Mouse (Mus musculus): ENCODE data around the gene Farp2. TPM values are rescaled to one million over a fixed set of nuclear protein-coding genes. Genes with fewer than 3 reads are reported as not detected.

Gene Farp2
- total and polyA plus RNA-seq, 2 experiments from 2014 or later, result 2.9 to 8.8 TPM

DNA sequence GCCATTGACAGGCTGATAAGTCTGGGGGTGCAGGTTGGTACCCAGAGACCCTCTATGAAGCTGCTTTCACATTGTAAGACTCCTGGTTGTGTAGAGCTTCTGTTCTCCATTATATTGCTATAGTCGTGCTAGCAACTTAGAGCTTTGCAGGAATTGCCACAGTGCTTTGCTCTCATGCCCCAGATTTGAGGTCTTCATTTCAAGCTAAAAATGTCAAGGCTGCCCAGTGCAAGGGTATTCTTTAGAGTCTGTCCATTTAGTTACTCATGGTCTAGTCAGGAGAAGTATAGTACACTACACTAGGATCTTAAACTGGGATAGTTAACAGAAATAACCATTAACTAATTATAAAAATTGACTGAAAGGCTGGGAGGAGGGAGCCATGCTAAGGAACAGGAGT is 35.4 kb downstream of the Farp2 start:
- no peak for ATAC-seq
- Histone ChIP-seq H3K36me3 (ENCODE audit: insufficient read depth, low read length) (no peaks in the 10 kb centered on the region), H3K4me1 (ENCODE audit: insufficient read depth, low read length) (no peaks in the 10 kb centered on the region), H3K27me3 (ENCODE audit: insufficient read depth, low read length) (no peaks in the 10 kb centered on the region), H3K9me3 (ENCODE audit: low read length) (no peaks in the 10 kb centered on the region), H3K9ac (replicated peaks; ENCODE audit: low read length) (no peak overlapping the region), H3K4me3 (ENCODE audit: low read length) (no peak overlapping the region), H3K4me2 (ENCODE audit: low read depth, low read length) (no peak overlapping the region), H3K27ac (no peak overlapping the region)
- no peak for DNase-seq (ENCODE audit: low spot score)
- no peak for TF ChIP-seq CTCF (IDR thresholded peaks at IDR 0.05; ENCODE audit: low read depth)
- 80% methylated on average over 1 of the region's 1 CpGs for WGBS

DNA sequence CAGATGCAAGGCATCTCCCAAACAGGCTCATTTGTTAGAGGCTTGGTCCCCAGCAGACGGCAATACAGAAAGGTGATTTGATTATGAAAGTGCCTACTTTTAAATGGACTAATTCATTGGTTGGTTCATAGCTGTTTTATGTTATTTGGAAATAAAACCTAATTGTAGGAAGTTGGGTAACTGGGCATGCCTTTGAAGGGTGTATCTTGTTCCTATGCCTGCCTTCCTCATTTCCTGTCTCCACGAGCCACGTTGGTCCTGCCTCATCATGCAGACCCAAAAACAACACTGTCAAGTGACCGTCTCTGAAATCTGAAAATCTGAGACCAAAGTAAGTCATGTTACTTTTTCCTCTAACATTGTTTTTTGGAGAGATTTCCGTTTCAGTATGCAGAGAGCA is 39.5 kb downstream of the Farp2 start:
- no peaks in the 10 kb centered on the region for H3K4me1 ChIP-seq (ENCODE audit: insufficient read depth, low read length)
- H3K36me3 ChIP-seq (ENCODE audit: insufficient read depth, low read length), result no peaks in the 10 kb centered on the region
- H3K27ac ChIP-seq, result no peak overlapping the region
- ATAC-seq, result no peak
- no peaks in the 10 kb centered on the region for H3K9me3 ChIP-seq (ENCODE audit: low read length)
- no peak for DNase-seq (ENCODE audit: low spot score)
- 83% methylated on average over 5 of the region's 5 CpGs for WGBS
- H3K27me3 ChIP-seq (ENCODE audit: insufficient read depth, low read length), result no peaks in the 10 kb centered on the region
- H3K4me2 ChIP-seq (ENCODE audit: low read depth, low read length), result no peak overlapping the region
- no peak for TF ChIP-seq CTCF (IDR thresholded peaks at IDR 0.05; ENCODE audit: low read depth)
- no peak overlapping the region for H3K4me3 ChIP-seq (ENCODE audit: low read length)
- no peak overlapping the region for H3K9ac ChIP-seq (replicated peaks; ENCODE audit: low read length)

GRCm38 (mm10) chr1:93563224-93563623 is 51.3 kb downstream of the Farp2 start:
- no peak overlapping the region for H3K4me3 ChIP-seq (ENCODE audit: low read length)
- no peak overlapping the region for H3K9ac ChIP-seq (replicated peaks; ENCODE audit: low read length)
- no peaks in the 10 kb centered on the region for H3K27me3 ChIP-seq (ENCODE audit: insufficient read depth, low read length)
- H3K4me1 ChIP-seq (ENCODE audit: insufficient read depth, low read length), result no peaks in the 10 kb centered on the region
- no peak for ATAC-seq
- no peak for TF ChIP-seq CTCF (IDR thresholded peaks at IDR 0.05; ENCODE audit: low read depth)
- H3K4me2 ChIP-seq (ENCODE audit: low read depth, low read length), result no peak overlapping the region
- 90% methylated on average over 7 of the region's 7 CpGs for WGBS
- H3K27ac ChIP-seq, result no peak overlapping the region
- H3K36me3 ChIP-seq (ENCODE audit: insufficient read depth, low read length), result 0 out of 2 replicates have a peak, but pooled peaks cover 5% of the 10 kb centered on the region
- H3K9me3 ChIP-seq (ENCODE audit: low read length), result no peaks in the 10 kb centered on the region
- no peak for DNase-seq (ENCODE audit: low spot score)

DNA sequence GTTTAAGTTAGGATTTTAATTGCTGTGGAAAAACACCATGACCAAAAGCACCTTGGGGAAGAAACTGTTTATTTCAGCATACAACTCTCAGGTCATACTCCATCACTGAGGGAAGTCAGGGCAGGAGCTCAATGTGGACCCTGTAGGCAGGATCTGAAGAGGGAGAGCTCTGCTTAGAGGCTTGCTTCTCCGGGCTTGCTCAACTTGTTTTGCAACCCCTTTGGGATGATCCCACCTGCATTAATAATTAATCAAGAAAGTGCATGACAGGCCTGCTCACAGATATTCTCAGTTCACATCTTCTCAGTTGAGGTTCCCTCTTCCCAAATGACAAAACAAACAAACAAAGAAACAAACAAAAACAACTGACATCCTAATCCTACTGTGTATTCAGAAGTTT is 51.8 kb downstream of the Farp2 start:
- Histone ChIP-seq H3K27me3 (ENCODE audit: insufficient read depth, low read length) (no peaks in the 10 kb centered on the region), H3K9me3 (ENCODE audit: low read length) (no peaks in the 10 kb centered on the region), H3K9ac (replicated peaks; ENCODE audit: low read length) (no peak overlapping the region), H3K27ac (no peak overlapping the region), H3K4me1 (ENCODE audit: insufficient read depth, low read length) (no peaks in the 10 kb centered on the region), H3K4me3 (ENCODE audit: low read length) (no peak overlapping the region), H3K4me2 (ENCODE audit: low read depth, low read length) (no peak overlapping the region), H3K36me3 (ENCODE audit: insufficient read depth, low read length) (0 out of 2 replicates have a peak, but pooled peaks cover 5% of the 10 kb centered on the region)
- no peak for ATAC-seq
- 69% methylated on average over 1 of the region's 1 CpGs for WGBS
- TF ChIP-seq CTCF (IDR thresholded peaks at IDR 0.05; ENCODE audit: low read depth), result no peak
- no peak for DNase-seq (ENCODE audit: low spot score)

- Histone ChIP-seq H3K4me2 (ENCODE audit: low read depth, low read length) (no peak overlapping the region), H3K9ac (replicated peaks; ENCODE audit: low read length) (no peak overlapping the region), H3K4me1 (ENCODE audit: insufficient read depth, low read length) (no peaks in the 10 kb centered on the region), H3K27ac (no peak overlapping the region), H3K27me3 (ENCODE audit: insufficient read depth, low read length) (no peaks in the 10 kb centered on the region), H3K36me3 (ENCODE audit: insufficient read depth, low read length) (0 out of 2 replicates have a peak, but pooled peaks cover 5% of the 10 kb centered on the region), H3K4me3 (ENCODE audit: low read length) (no peak overlapping the region), H3K9me3 (ENCODE audit: low read length) (no peaks in the 10 kb centered on the region)
- WGBS, result 88% methylated on average over 3 of the region's 3 CpGs
- no peak for TF ChIP-seq CTCF (IDR thresholded peaks at IDR 0.05; ENCODE audit: low read depth)
- ATAC-seq (no peak), DNase-seq (ENCODE audit: low spot score) (no peak)
Observed at GRCm38 (mm10) chr1:93564781-93565180, 52.9 kb downstream of the Farp2 start.

DNA sequence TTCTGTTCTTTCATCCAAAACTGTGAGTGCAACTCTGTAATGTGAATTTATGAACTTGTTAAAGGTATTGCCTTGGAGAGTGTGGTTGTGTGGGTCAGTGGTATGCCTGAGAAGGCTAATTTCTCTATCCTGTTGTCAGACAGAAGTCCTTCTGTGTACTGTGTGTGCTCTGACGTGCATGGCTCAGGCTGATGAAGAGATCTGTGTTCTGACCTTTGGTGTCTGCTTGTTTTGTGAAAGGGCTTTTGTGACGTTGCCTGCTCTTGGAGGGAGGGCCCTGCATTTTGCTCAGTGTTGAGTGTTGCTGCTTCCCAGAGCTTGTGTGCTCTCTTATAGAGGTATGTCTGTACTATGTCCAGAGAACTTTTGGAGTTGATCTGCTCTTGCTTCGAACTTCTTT is 55.1 kb downstream of the Farp2 start:
- Histone ChIP-seq H3K9me3 (ENCODE audit: low read length) (no peaks in the 10 kb centered on the region), H3K4me1 (ENCODE audit: insufficient read depth, low read length) (no peaks in the 10 kb centered on the region), H3K4me2 (ENCODE audit: low read depth, low read length) (no peak overlapping the region), H3K9ac (replicated peaks; ENCODE audit: low read length) (no peak overlapping the region), H3K27ac (no peak overlapping the region), H3K36me3 (ENCODE audit: insufficient read depth, low read length) (peaks cover 5% of the 10 kb centered on the region; the same call in 1 of the 2 replicates), H3K4me3 (ENCODE audit: low read length) (no peak overlapping the region), H3K27me3 (ENCODE audit: insufficient read depth, low read length) (no peaks in the 10 kb centered on the region)
- ATAC-seq (no peak), DNase-seq (ENCODE audit: low spot score) (no peak)
- WGBS, result 54% methylated on average over 3 of the region's 3 CpGs
- TF ChIP-seq CTCF (IDR thresholded peaks at IDR 0.05; ENCODE audit: low read depth), result no peak

DNA sequence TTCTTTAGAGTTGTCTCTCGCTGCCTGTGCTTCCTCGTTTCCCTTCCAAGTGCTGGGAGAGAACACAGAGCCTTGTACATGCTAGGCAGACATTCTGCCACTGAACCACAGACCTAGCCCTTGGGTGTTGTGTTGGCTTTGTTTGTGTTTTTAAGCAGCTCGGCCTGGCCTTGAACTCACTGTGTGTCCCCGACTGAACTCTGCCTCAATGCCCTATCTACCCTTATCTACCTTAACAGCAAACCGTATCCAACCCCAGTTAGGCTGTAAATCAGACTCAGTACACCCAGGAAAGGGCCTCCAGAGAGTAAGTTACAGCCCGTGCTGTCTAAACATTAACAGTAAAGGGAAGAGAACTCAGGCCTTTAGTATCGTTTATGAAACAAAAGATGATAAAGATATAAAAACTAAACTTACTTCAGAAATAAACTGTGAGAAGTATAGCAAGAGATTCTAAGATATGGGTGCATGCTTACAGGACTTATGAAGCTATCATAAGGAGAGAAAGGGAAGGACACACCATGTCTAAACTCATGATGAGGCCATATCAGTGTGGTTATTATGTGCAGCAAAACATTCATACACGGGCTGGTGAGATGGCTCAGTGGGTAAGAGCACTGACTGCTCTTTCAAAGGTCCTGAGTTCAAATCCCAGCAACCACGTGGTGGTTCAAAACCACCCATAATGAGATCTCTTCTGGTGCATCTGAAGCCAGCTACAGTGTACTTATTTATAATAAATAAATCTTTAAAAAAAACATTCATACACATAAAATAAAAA is 56.0 kb downstream of the Farp2 start:
- no peak for TF ChIP-seq CTCF (IDR thresholded peaks at IDR 0.05; ENCODE audit: low read depth)
- Histone ChIP-seq H3K9ac (replicated peaks; ENCODE audit: low read length) (no peak overlapping the region), H3K27me3 (ENCODE audit: insufficient read depth, low read length) (no peaks in the 10 kb centered on the region), H3K4me2 (ENCODE audit: low read depth, low read length) (no peak overlapping the region), H3K36me3 (ENCODE audit: insufficient read depth, low read length) (peaks cover 5% of the 10 kb centered on the region; the same call in 1 of the 2 replicates), H3K4me1 (ENCODE audit: insufficient read depth, low read length) (no peaks in the 10 kb centered on the region), H3K9me3 (ENCODE audit: low read length) (no peaks in the 10 kb centered on the region), H3K27ac (no peak overlapping the region), H3K4me3 (ENCODE audit: low read length) (no peak overlapping the region)
- ATAC-seq (no peak), DNase-seq (ENCODE audit: low spot score) (no peak)
- 91% methylated on average over 9 of the region's 9 CpGs for WGBS
